Mouse (Mus musculus) ES-E14 (cell line): ENCODE measurements around the gene Pcbp1. TPM values are rescaled to one million over a fixed set of nuclear protein-coding genes. Genes with fewer than 3 reads are reported as not detected.

ENCODE experiments used
- DNase-seq: peaks from one replicate; pipeline ENCODE4 v3.0.0-alpha.2; 2013; ENCODE audit warnings: low read depth, low spot score
- H3K27ac ChIP-seq: 2 replicates; pipeline ENCODE4 v1.5.1; 2012; ENCODE audit warnings: low read depth, mild to moderate bottlenecking, low read length, moderate library complexity, mixed read lengths; ENCODE audit not compliant: poor library complexity, insufficient read depth, severe bottlenecking
- H3K36me3 ChIP-seq: 2 replicates; pipeline ENCODE4 v1.6.1; 2012; ENCODE audit warnings: mild to moderate bottlenecking, low read length, moderate library complexity, mixed read lengths; ENCODE audit not compliant: control insufficient read depth, poor library complexity, insufficient read depth, severe bottlenecking
- H3K4me1 ChIP-seq, 2 experiments: fragments of 150-350 bp in 1 of 2; sonication (generic) in 1 of 2; 2 replicates each; pipeline ENCODE4 v1.6.1; 2012; ENCODE audit warnings: low read length in 2 of 2, mild to moderate bottlenecking in 1 of 2, mixed read lengths in 1 of 2; ENCODE audit not compliant: control insufficient read depth in 2 of 2, insufficient read depth in 2 of 2, poor library complexity in 1 of 2
- H3K4me3 ChIP-seq, 2 experiments: fragments of 150-350 bp in 1 of 2; sonication (generic) in 1 of 2; 2 replicates each; pipeline ENCODE4 v1.5.1; 2012; ENCODE audit warnings: low read length in 2 of 2, low read depth in 1 of 2, mild to moderate bottlenecking in 1 of 2, mixed read lengths in 1 of 2; ENCODE audit not compliant: insufficient read depth in 1 of 2, poor library complexity in 1 of 2, severe bottlenecking in 1 of 2
- H3K9ac ChIP-seq: 2 replicates; pipeline ENCODE4 v1.6.1; 2012; ENCODE audit warnings: low read depth, mild to moderate bottlenecking, low read length, mixed read lengths; ENCODE audit not compliant: poor library complexity, insufficient read depth, severe bottlenecking
- H3K9me3 ChIP-seq: fragments of 150-350 bp; sonication (generic); 2 replicates; pipeline ENCODE4 v1.6.1; 2012; ENCODE audit warnings: low read depth, mild to moderate bottlenecking, low read length; ENCODE audit not compliant: control insufficient read depth, insufficient read depth
- CHD2 ChIP-seq: IDR thresholded peaks from 2 replicates; pipeline ENCODE4 v1.6.1; 2014; ENCODE audit warnings: mild to moderate bottlenecking, low read depth, low read length, inconsistent platforms
- HCFC1 ChIP-seq: IDR thresholded peaks from 2 replicates; pipeline ENCODE4 v1.6.1; 2012; ENCODE audit warnings: low read length, inconsistent platforms, borderline replicate concordance; ENCODE audit not compliant: insufficient read depth
- MAFK ChIP-seq: IDR thresholded peaks from 2 replicates; pipeline ENCODE4 v1.6.1; 2014; ENCODE audit warnings: mild to moderate bottlenecking, low read depth, low read length, inconsistent platforms; ENCODE audit not compliant: insufficient read depth
- ZC3H11A ChIP-seq: IDR thresholded peaks from 2 replicates; pipeline ENCODE4 v1.6.1; 2012; ENCODE audit warnings: low read depth, mild to moderate bottlenecking, inconsistent platforms, low read length, borderline replicate concordance
- ZNF384 ChIP-seq: IDR thresholded peaks from 2 replicates; pipeline ENCODE4 v1.6.1; 2012; ENCODE audit warnings: low read depth, low read length, inconsistent platforms
- in situ Hi-C, 2 experiments: fragments of 600-800 bp; cut with MboI; formaldehyde crosslinking; loops; one replicate each; pipeline ENCODE4 v1.15.1; 2025; ENCODE audit warnings: low sequenced_read_pairs in 2 of 2, inconsistent platforms in 1 of 2; ENCODE audit not compliant: unreplicated experiment in 2 of 2
- total RNA-seq: library from RNA; depleted of rRNA; stranded (reverse); fragments of 300-350 nt; gene quantifications from 2 replicates; pipeline ENCODE4 v1.2.3, GENCODE M21; 2012

Gene Pcbp1
- total RNA-seq, 1 experiment: 102 TPM

DNA sequence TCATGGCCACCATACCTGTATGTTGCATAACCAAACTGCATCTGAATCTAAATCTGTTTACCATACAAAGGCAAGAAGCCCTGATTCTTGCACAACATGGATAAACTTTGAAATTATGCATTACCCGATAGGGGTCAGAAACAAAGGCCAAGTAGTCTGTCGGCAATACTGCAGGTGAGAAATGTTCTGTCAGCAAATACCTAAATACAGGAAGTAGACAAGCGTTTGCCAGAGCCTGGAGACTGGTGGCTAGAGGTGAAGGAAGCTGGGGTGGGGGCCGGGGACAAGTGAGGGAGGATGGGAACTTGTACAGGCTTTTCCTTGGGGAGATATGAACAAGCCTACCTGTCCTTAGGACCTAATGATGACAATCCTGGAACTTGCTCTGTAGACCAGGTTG is 15.1 kb downstream of the Pcbp1 start:
- no peak overlapping the region for H3K9ac ChIP-seq
- H3K36me3 ChIP-seq: no peaks in the 10 kb centered on the region
- peaks cover 2 to 9% of the 10 kb centered on the region in 2 experiments; a peak in 3 of 4 replicates for H3K4me1 ChIP-seq
- no peak overlapping the region for H3K27ac ChIP-seq
- in situ Hi-C loops: no loop called here
- no peak overlapping the region for H3K4me3 ChIP-seq
- no peak for TF ChIP-seq ZNF384
- no peaks in the 10 kb centered on the region for H3K9me3 ChIP-seq
- DNase-seq: no peak

- DNase-seq: no peak
- Histone ChIP-seq H3K4me1 (peaks cover 4 to 9% of the 10 kb centered on the region in 2 experiments; a peak in 3 of 4 replicates), H3K4me3 (no peak overlapping the region), H3K36me3 (no peaks in the 10 kb centered on the region), H3K27ac (no peak overlapping the region), H3K9me3 (no peaks in the 10 kb centered on the region), H3K9ac (no peak overlapping the region)
- in situ Hi-C loops: no loop called here
- TF ChIP-seq ZC3H11A: no peak
- TF ChIP-seq HCFC1: no peak
- no peak for TF ChIP-seq ZNF384
- no peak for TF ChIP-seq CHD2
- no peak for TF ChIP-seq MAFK
These were observed 16.3 kb downstream of the Pcbp1 start for GRCm38 (mm10) chr6:86509866-86510200.

- no peaks in the 10 kb centered on the region for H3K9me3 ChIP-seq
- DNase-seq: no peak
- H3K4me1 ChIP-seq: peaks cover 4 to 9% of the 10 kb centered on the region in 2 experiments; a peak in 3 of 4 replicates
- no peaks in the 10 kb centered on the region for H3K36me3 ChIP-seq
- TF ChIP-seq ZNF384 (no peak), ZC3H11A (no peak), HCFC1 (no peak), MAFK (no peak), CHD2 (no peak)
- H3K27ac ChIP-seq: 0 out of 2 replicates have a peak overlapping the region, but pooled peaks have one; percentile 6
- in situ Hi-C loops: no loop called here
- no peak overlapping the region for H3K4me3 ChIP-seq
- H3K9ac ChIP-seq: no peak overlapping the region
These were observed 16.8 kb downstream of the Pcbp1 start for GRCm38 (mm10) chr6:86509194-86509865.

DNA sequence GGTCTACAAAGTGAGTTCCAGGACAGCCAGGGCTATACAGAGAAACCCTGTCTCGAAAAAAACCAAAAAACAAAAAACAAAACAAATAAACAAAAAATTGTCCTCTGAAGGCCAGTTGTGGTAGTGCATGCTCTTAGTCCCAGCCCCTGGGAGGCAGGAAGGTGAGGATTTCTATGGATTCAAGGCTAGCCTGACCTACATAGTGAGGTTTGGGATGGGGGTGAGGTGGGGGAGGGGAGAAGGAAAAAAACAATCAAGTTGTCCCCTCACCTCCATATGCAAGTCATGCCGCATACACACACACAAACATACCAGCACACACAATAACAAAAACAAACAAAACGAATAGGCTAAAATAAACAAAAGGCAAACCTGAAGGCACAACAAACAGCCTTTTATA is 17.4 kb downstream of the Pcbp1 start:
- DNase-seq: no peak
- no peak for TF ChIP-seq ZC3H11A
- no peak for TF ChIP-seq CHD2
- TF ChIP-seq MAFK: no peak
- no peak for TF ChIP-seq HCFC1
- no peak for TF ChIP-seq ZNF384
- H3K9ac ChIP-seq: no peak overlapping the region
- peaks cover 4 to 9% of the 10 kb centered on the region in 2 experiments; a peak in 3 of 4 replicates for H3K4me1 ChIP-seq
- H3K9me3 ChIP-seq: no peaks in the 10 kb centered on the region
- H3K4me3 ChIP-seq: no peak overlapping the region
- in situ Hi-C loops: no loop called here
- H3K27ac ChIP-seq: no peak overlapping the region; the same call in 1 of the 2 replicates
- H3K36me3 ChIP-seq: no peaks in the 10 kb centered on the region

DNA sequence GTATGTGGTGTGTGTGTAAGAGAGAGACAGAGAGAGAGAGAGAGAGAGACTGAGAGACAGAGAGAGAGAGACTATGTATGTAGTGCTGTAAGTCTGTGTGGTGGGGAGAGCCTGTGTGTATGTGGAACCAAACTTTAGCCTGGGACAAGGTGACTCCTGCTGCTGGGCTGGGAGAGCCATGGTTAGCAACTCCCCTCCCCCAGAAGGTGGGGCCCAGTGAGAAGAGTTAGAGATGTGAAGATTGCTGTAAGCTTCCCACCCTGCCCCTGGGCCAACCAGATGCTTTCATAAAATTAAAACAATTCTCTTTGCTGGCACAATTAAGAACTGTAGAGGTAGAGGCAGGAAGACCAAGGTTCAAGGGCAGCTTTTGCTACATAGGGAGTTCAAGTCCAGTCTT is 19.0 kb downstream of the Pcbp1 start:
- no peak for DNase-seq
- no peak overlapping the region for H3K4me3 ChIP-seq
- TF ChIP-seq ZC3H11A: no peak
- no peak for TF ChIP-seq MAFK
- no peak for TF ChIP-seq HCFC1
- TF ChIP-seq CHD2: no peak
- TF ChIP-seq ZNF384: no peak
- peak overlapping the region; percentile 74; the same call in 1 of the 2 replicates for H3K27ac ChIP-seq
- no peaks in the 10 kb centered on the region for H3K36me3 ChIP-seq
- no peak overlapping the region; the same call in 1 of the 2 replicates for H3K9ac ChIP-seq
- no peaks in the 10 kb centered on the region for H3K9me3 ChIP-seq
- in situ Hi-C loops: no loop called here
- peaks cover 4 to 9% of the 10 kb centered on the region in 2 experiments; a peak in 3 of 4 replicates for H3K4me1 ChIP-seq
